Comparison of ENCODE assay signal across 9 mouse cellular contexts in genomic region chr16:8667261-8667660, GRCm38 (mm10). TPM values are rescaled to one million over a fixed set of nuclear protein-coding genes. Genes with fewer than 3 reads are reported as not detected.
DNase-seq lines count a peak whose midpoint lies in the region; ATAC-seq and TF ChIP-seq lines count a peak whose summit lies in the region.
"Had no signal": no experiment of that assay in that cellular context is flagged by ENCODE, and none has a peak within 500 bp of the region (broad histone marks: within the 10 kb centered on the region; RNA-seq: fewer than 3 reads in every experiment).

No protein-coding gene starts in this region.

- no peak overlapping the region for H3K9ac ChIP-seq in kidney, embryonic 15.5 days

- H3K27ac ChIP-seq in kidney, embryonic 15.5 days: no peak overlapping the region
- peak overlapping the region; percentile 58 for H3K27ac ChIP-seq in bone marrow macrophage, adult 2 months (ENCODE audit: insufficient read depth, low read depth, low read length)
- H3K27ac ChIP-seq in cerebellum, adult 2 months (ENCODE audit: insufficient read depth, low read length): no peak overlapping the region

- no peak for TF ChIP-seq CTCF in bone marrow macrophage, adult 2 months (IDR thresholded peaks at IDR 0.05; ENCODE audit: low read depth, low read length)
- TF ChIP-seq CTCF in cerebellum, adult 2 months (IDR thresholded peaks at IDR 0.05; ENCODE audit: borderline replicate concordance, insufficient read depth, low read depth, low read length): no peak

- ATAC-seq in kidney, embryonic 15.5 days (replicated peaks; ENCODE audit: low FRiP score): no peak

- H3K27me3 ChIP-seq in kidney, embryonic 15.5 days: no peaks in the 10 kb centered on the region
- no peaks in the 10 kb centered on the region for H3K27me3 ChIP-seq in cerebellum, adult 2 months (ENCODE audit: control insufficient read depth, insufficient read depth, low read length)

- no peak overlapping the region for H3K4me3 ChIP-seq in kidney, embryonic 15.5 days (replicated peaks)
- H3K4me3 ChIP-seq in bone marrow macrophage, adult 2 months (ENCODE audit: insufficient read depth, low read length): no peak overlapping the region
- no peak overlapping the region for H3K4me3 ChIP-seq in cerebellum, adult 2 months (replicated peaks; ENCODE audit: insufficient read depth, low read depth, low read length)

- intact Hi-C loops in heart, postnatal 10 days (cut with DNase I): no loop called here

- H3K9me3 ChIP-seq in kidney, embryonic 15.5 days (replicated peaks): no peaks in the 10 kb centered on the region

- H3K4me1 ChIP-seq in kidney, embryonic 15.5 days: peaks cover 74% of the 10 kb centered on the region
- H3K4me1 ChIP-seq in bone marrow macrophage, adult 2 months (ENCODE audit: control insufficient read depth, insufficient read depth, low read length): peaks cover 46% of the 10 kb centered on the region
- no peaks in the 10 kb centered on the region for H3K4me1 ChIP-seq in cerebellum, adult 2 months (ENCODE audit: control insufficient read depth, insufficient read depth, low read length)

- no peak for TF ChIP-seq POLR2A in bone marrow macrophage, adult 2 months (IDR thresholded peaks at IDR 0.05; ENCODE audit: borderline replicate concordance, low read depth, low read length)
- no peak for TF ChIP-seq POLR2A in cerebellum, adult 2 months (IDR thresholded peaks at IDR 0.05; ENCODE audit: borderline replicate concordance, insufficient read depth, low read length)

- H3K4me2 ChIP-seq in kidney, embryonic 15.5 days: peak overlapping the region; percentile 19

- 62% methylated on average over 7 of the region's 7 CpGs for WGBS in kidney, embryonic 15.5 days
- 74% methylated on average over 7 of the region's 7 CpGs for WGBS in cerebellum, adult 2 months

- DNase-seq in kidney, adult 11 months: no peak
- peak; percentile 48 to 65 for DNase-seq in heart, postnatal 10 days
- peak; percentile 45 for DNase-seq in lung, postnatal 25 days (ENCODE audit: low spot score)
- no peak for DNase-seq in cerebellum, adult 2 months
- DNase-seq in cerebellum, postnatal 4 days (ENCODE audit: low spot score in 2 of 2): no peak
- DNase-seq in yolk sac, embryonic 10.5 days (ENCODE audit: low spot score): no peak
- DNase-seq: thymus, adult 2 months had no signal

- H3K36me3 ChIP-seq in kidney, embryonic 15.5 days: peaks cover 13% of the 10 kb centered on the region

RNA-seq across cellular contexts. Expression of gene Carhsp1, which starts 4.7 kb away (rescaled TPM):
- polyA plus RNA-seq in kidney, embryonic 15.5 days (2015; fragmentation: Nextera tagmentation; extraction: Ambion mirVana): 76.8 and 80.8 TPM in 2 replicates
- 24.0 and 26.3 TPM in 2 replicates for polyA plus RNA-seq in bone marrow macrophage, adult 2 months (2012; ENCODE audit: insufficient read depth, insufficient read length, missing spikeins)
- 10 to 100 TPM; 37.9 to 40.1 TPM for total RNA-seq in heart, postnatal 10 days (2021)
- 42.6 and 50.0 TPM in 2 replicates for polyA plus RNA-seq in cerebellum, adult 2 months (2012; rRNA removed)

RNA-seq across cellular contexts. Expression of gene Gm5767, which starts 13.3 kb away (rescaled TPM):
- polyA plus RNA-seq in kidney, embryonic 15.5 days (2015; fragmentation: Nextera tagmentation; extraction: Ambion mirVana): not detected in 2 replicates
- not detected in 2 replicates for polyA plus RNA-seq in bone marrow macrophage, adult 2 months (2012; ENCODE audit: insufficient read depth, insufficient read length, missing spikeins)
- not detected for total RNA-seq in heart, postnatal 10 days (2021)
- not detected in 2 replicates for polyA plus RNA-seq in cerebellum, adult 2 months (2012; rRNA removed)

RNA-seq across cellular contexts. Expression of gene Tmem186, which starts 29.7 kb away (rescaled TPM):
- 19.8 and 20.9 TPM in 2 replicates for polyA plus RNA-seq in kidney, embryonic 15.5 days (2015; fragmentation: Nextera tagmentation; extraction: Ambion mirVana)
- polyA plus RNA-seq in bone marrow macrophage, adult 2 months (2012; ENCODE audit: insufficient read depth, insufficient read length, missing spikeins): 7.1 and 8.8 TPM in 2 replicates
- 10 to 100 TPM; 14.2 to 15.2 TPM for total RNA-seq in heart, postnatal 10 days (2021)
- 19.0 and 19.4 TPM in 2 replicates for polyA plus RNA-seq in cerebellum, adult 2 months (2012; rRNA removed)

RNA-seq across cellular contexts. Expression of gene Pmm2, which starts 29.8 kb away (rescaled TPM):
- 54.1 and 56.4 TPM in 2 replicates for polyA plus RNA-seq in kidney, embryonic 15.5 days (2015; fragmentation: Nextera tagmentation; extraction: Ambion mirVana)
- polyA plus RNA-seq in bone marrow macrophage, adult 2 months (2012; ENCODE audit: insufficient read depth, insufficient read length, missing spikeins): 58.2 and 59.0 TPM in 2 replicates
- total RNA-seq in heart, postnatal 10 days (2021): 10 to 100 TPM; 36.7 to 38.8 TPM
- 39.2 and 39.6 TPM in 2 replicates for polyA plus RNA-seq in cerebellum, adult 2 months (2012; rRNA removed)

Comparison
In these comparisons a context has a peak if more than half of its experiments do, and no peak if none do; other contexts are left out.
1. DNase-seq: peak in heart, postnatal 10 days (2 of 2) and lung, postnatal 25 days (single experiment); none in kidney, adult 11 months (single experiment), cerebellum, adult 2 months (0 of 2), cerebellum, postnatal 4 days (0 of 2) and yolk sac, embryonic 10.5 days (single experiment).